Mouse (Mus musculus) cerebellum, adult 2 months (tissue): ENCODE data around the gene Olfr960.

ENCODE experiments used
- CTCF ChIP-seq: fragments of 200-500 bp; IDR thresholded peaks from 2 replicates; pipeline ENCODE4 v1.5.1; 2011; ENCODE audit warnings: low read depth, mild to moderate bottlenecking, control low read depth, low read length, moderate library complexity, borderline replicate concordance; ENCODE audit not compliant: insufficient read depth
- POLR2A ChIP-seq: fragments of 200-500 bp; IDR thresholded peaks from 2 replicates; pipeline ENCODE4 v1.6.1; 2011; ENCODE audit warnings: low read length, control low read depth, borderline replicate concordance; ENCODE audit not compliant: insufficient read depth

- TF ChIP-seq POLR2A (no peak), CTCF (no peak)
Measured at GRCm38 (mm10) chr9:39633913-39634594, 12.9 kb downstream of the Olfr960 start.
